Mouse (Mus musculus) frontal cortex, postnatal 36 days (tissue): Measurements from ENCODE around the gene Olfr1019.

Source experiments
- DNase-seq, 2 experiments: peaks; one replicate each; pipeline ENCODE4 v3.0.0; 2022; ENCODE audit warnings: low spot score in 2 of 2

Olfr1019 gene

GRCm38 (mm10) chr2:85845383-85845782 is at the start of gene Olfr1019:
Gene Olfr1019, minus strand, starts transcription at chr2:85845483.
- DNase-seq, result no peak

GRCm38 (mm10) chr2:85885340-85885739 is 40.1 kb upstream of the Olfr1019 start, which contains the start of gene Olfr1023:
Gene Olfr1023, plus strand, starts transcription at chr2:85885640.
- DNase-seq, result no peak

- no peak for DNase-seq
Measured at GRCm38 (mm10) chr2:85868294-85868693, 23.0 kb upstream of the Olfr1019 start, which contains the start of gene Olfr1022. Gene Olfr1022, plus strand, starts transcription at chr2:85868594.

- DNase-seq, result no peak
Measured at GRCm38 (mm10) chr2:85846730-85847129, 1.4 kb upstream of the Olfr1019 start, which contains the start of gene Olfr1020. Gene Olfr1020, plus strand, starts transcription at chr2:85847030.

GRCm38 (mm10) chr2:85818179-85818578 is 27.1 kb downstream of the Olfr1019 start, which contains the start of gene Olfr1018:
Gene Olfr1018, plus strand, starts transcription at chr2:85818479.
- DNase-seq, result no peak

GRCm38 (mm10) chr2:85804501-85804900 is 40.8 kb downstream of the Olfr1019 start:
- no peak for DNase-seq

- no peak for DNase-seq
Measured at GRCm38 (mm10) chr2:85802444-85802843, 42.8 kb downstream of the Olfr1019 start, which contains the start of gene Olfr1016. Gene Olfr1016, minus strand, starts transcription at chr2:85802544.

- no peak for DNase-seq
Measured at GRCm38 (mm10) chr2:85792331-85792730, 53.0 kb downstream of the Olfr1019 start.
